8 mouse cellular contexts compared by ENCODE assay signal in the genomic region with DNA sequence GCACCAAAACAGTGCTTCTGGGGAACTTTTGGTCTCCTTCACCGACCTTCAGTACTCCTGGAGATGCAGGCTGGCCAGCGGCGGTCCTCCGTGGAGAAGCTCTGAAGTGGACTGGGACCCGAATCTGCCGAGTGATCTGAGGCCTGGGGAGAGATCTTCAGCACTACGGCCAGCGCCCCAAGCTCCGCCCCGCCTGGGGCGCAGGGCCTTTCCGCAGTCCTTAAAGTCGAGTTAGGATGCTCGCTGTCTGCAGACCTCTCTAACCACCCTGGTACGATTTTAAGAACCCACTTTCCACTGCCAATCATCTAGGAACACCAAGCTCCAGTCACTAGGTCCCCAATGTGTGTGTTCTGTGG. TPM values are rescaled to one million over a fixed set of nuclear protein-coding genes. Genes with fewer than 3 reads are reported as not detected.
DNase-seq lines count a peak whose midpoint lies in the region; ATAC-seq and TF ChIP-seq lines count a peak whose summit lies in the region.

No protein-coding gene starts in this region.

- dilution Hi-C loops in CH12.LX (cut with MboI; ENCODE audit: extremely low pct_ligation_motif_present, extremely low pct_unique_long_range_greater_than_20kb, low sequenced_read_pairs): no loop called here

- no peak overlapping the region for H3K9ac ChIP-seq in CH12.LX (ENCODE audit: insufficient read depth, low read depth)
- no peak overlapping the region for H3K9ac ChIP-seq in embryonic facial prominence, embryonic 12.5 days
- no peak overlapping the region for H3K9ac ChIP-seq in intestine, embryonic 15.5 days

- ATAC-seq in embryonic facial prominence, embryonic 12.5 days (ENCODE audit: insufficient number of reproducible peaks, insufficient read depth, low FRiP score, low TSS enrichment): no peak
- ATAC-seq in intestine, embryonic 15.5 days: peak; percentile 72; the same call in 1 of the 2 replicates

- H3K4me1 ChIP-seq in CH12.LX (ENCODE audit: control insufficient read depth in 1 of 2, insufficient read depth in 2 of 2): peaks cover 0 to 3% of the 10 kb centered on the region in 2 experiments; a peak in 1 of 4 replicates
- H3K4me1 ChIP-seq in embryonic facial prominence, embryonic 12.5 days: no peaks in the 10 kb centered on the region
- 0 out of 2 replicates have a peak, but pooled peaks cover 4% of the 10 kb centered on the region for H3K4me1 ChIP-seq in intestine, embryonic 15.5 days (replicated peaks)
- peaks cover 33% of the 10 kb centered on the region for H3K4me1 ChIP-seq in midbrain, embryonic 10.5 days

- intact Hi-C loops in gastrocnemius, adult 2 months (cut with DNase I): no loop called here

- H3K4me2 ChIP-seq in CH12.LX (ENCODE audit: insufficient read depth, low read depth, poor library complexity, severe bottlenecking): peak overlapping the region; percentile 14
- H3K4me2 ChIP-seq in embryonic facial prominence, embryonic 12.5 days (replicated peaks): peak overlapping the region; percentile 38
- H3K4me2 ChIP-seq in intestine, embryonic 15.5 days (replicated peaks): 0 out of 2 replicates have a peak overlapping the region, but pooled peaks have one; percentile 30

- H3K27me3 ChIP-seq in CH12.LX (replicated peaks): no peaks in the 10 kb centered on the region
- peaks cover 68% of the 10 kb centered on the region for H3K27me3 ChIP-seq in embryonic facial prominence, embryonic 12.5 days
- H3K27me3 ChIP-seq in intestine, embryonic 15.5 days (replicated peaks): peaks cover 49% of the 10 kb centered on the region
- H3K27me3 ChIP-seq in midbrain, embryonic 10.5 days (ENCODE audit: low read depth, poor library complexity, severe bottlenecking): peaks cover 72% of the 10 kb centered on the region

- no peak for TF ChIP-seq POLR2A in CH12.LX (IDR thresholded peaks at IDR 0.05; ENCODE audit: low read depth, low read length)

- H3K79me2 ChIP-seq in CH12.LX (replicated peaks; ENCODE audit: control insufficient read depth, extremely low read depth, insufficient read depth, poor library complexity, severe bottlenecking): no peaks in the 10 kb centered on the region

- no peaks in the 10 kb centered on the region for H3K9me3 ChIP-seq in CH12.LX (replicated peaks; ENCODE audit: low read length)
- no peaks in the 10 kb centered on the region for H3K9me3 ChIP-seq in embryonic facial prominence, embryonic 12.5 days
- H3K9me3 ChIP-seq in intestine, embryonic 15.5 days: no peaks in the 10 kb centered on the region
- H3K9me3 ChIP-seq in midbrain, embryonic 10.5 days (replicated peaks): no peaks in the 10 kb centered on the region

- no peak for TF ChIP-seq EP300 in CH12.LX (IDR thresholded peaks at IDR 0.05; ENCODE audit: low read length)

- H3K27ac ChIP-seq in CH12.LX (ENCODE audit: insufficient read depth, low read depth): no peak overlapping the region
- H3K27ac ChIP-seq in embryonic facial prominence, embryonic 12.5 days: no peak overlapping the region
- H3K27ac ChIP-seq in intestine, embryonic 15.5 days: no peak overlapping the region
- no peak overlapping the region for H3K27ac ChIP-seq in midbrain, embryonic 10.5 days (replicated peaks)
- H3K27ac ChIP-seq in gastrocnemius, adult 2 months: no peak overlapping the region

- TF ChIP-seq RAD21 in CH12.LX (IDR thresholded peaks at IDR 0.05; ENCODE audit: low read depth, low read length): no peak

- peak; percentile 19 to 24 for DNase-seq in cerebellum, postnatal 14 days
- DNase-seq in cerebellum, adult 11 months: no peak
- no peak for DNase-seq in CH12.LX (ENCODE audit: extremely low read depth)
- peak; percentile 71 for DNase-seq in midbrain, embryonic 10.5 days (ENCODE audit: low spot score)
- DNase-seq in frontal cortex, adult 2 months (ENCODE audit: extremely low spot score in 1 of 2, low spot score in 1 of 2): no peak
- no peak for DNase-seq in gastrocnemius, adult 2 months

- WGBS in embryonic facial prominence, embryonic 12.5 days: under 1% methylated on average over 15 of the region's 15 CpGs
- under 1% methylated on average over 15 of the region's 15 CpGs for WGBS in intestine, embryonic 15.5 days
- WGBS in midbrain, embryonic 10.5 days: under 1% methylated on average over 15 of the region's 15 CpGs

- in situ Hi-C loops in CH12.LX (cut with MboI; ENCODE audit: low pct_ligation_motif_present, low pct_unique_long_range_greater_than_20kb, low sequenced_read_pairs): no loop called here

- no peak overlapping the region for H3K4me3 ChIP-seq in CH12.LX (replicated peaks in 1 of 3; ENCODE audit: low read depth in 2 of 3, low read length in 2 of 3, poor library complexity in 1 of 3)
- peak overlapping the region; percentile 18 for H3K4me3 ChIP-seq in embryonic facial prominence, embryonic 12.5 days
- H3K4me3 ChIP-seq in intestine, embryonic 15.5 days (replicated peaks): no peak overlapping the region
- H3K4me3 ChIP-seq in midbrain, embryonic 10.5 days: peak overlapping the region; percentile 50
- no peak overlapping the region for H3K4me3 ChIP-seq in gastrocnemius, adult 2 months

- no peak for TF ChIP-seq CTCF in CH12.LX (conservative IDR thresholded peaks at IDR 0.05 in 1 of 2, IDR thresholded peaks at IDR 0.05 in 1 of 2; ENCODE audit: low read depth in 2 of 2, low read length in 2 of 2)
- no peak for TF ChIP-seq CTCF in gastrocnemius, adult 2 months (IDR thresholded peaks at IDR 0.05)

- no peaks in the 10 kb centered on the region for H3K36me3 ChIP-seq in CH12.LX (replicated peaks in 1 of 2; ENCODE audit: control insufficient read depth in 1 of 2, insufficient read depth in 1 of 2, low read length in 1 of 2)
- H3K36me3 ChIP-seq in embryonic facial prominence, embryonic 12.5 days: no peaks in the 10 kb centered on the region
- H3K36me3 ChIP-seq in intestine, embryonic 15.5 days: no peaks in the 10 kb centered on the region
- no peaks in the 10 kb centered on the region for H3K36me3 ChIP-seq in midbrain, embryonic 10.5 days

TF ChIP-seq in CH12.LX, 34 proteins besides CTCF, POLR2A, EP300 and RAD21:
- no peak for TF ChIP-seq ZC3H11A (IDR thresholded peaks at IDR 0.05; ENCODE audit: low read depth, low read length)
- no peak for TF ChIP-seq CHD1 (IDR thresholded peaks at IDR 0.05; ENCODE audit: low read depth, low read length)
- no peak for TF ChIP-seq JUND (conservative IDR thresholded peaks at IDR 0.05; ENCODE audit: low read depth, low read length)

RNA-seq across cellular contexts. Expression of a gene that starts 9.3 kb away (rescaled TPM):
- total RNA-seq in CH12.LX (2012; rRNA removed): not detected in 2 replicates
- not detected in 2 replicates for total RNA-seq in CH12.LX (2014; rRNA removed)
- polyA plus RNA-seq in CH12.LX (2012; ENCODE audit: insufficient read length, low read depth): not detected in 2 replicates
- polyA plus RNA-seq in embryonic facial prominence, embryonic 12.5 days (2016; fragmentation: Nextera tagmentation; extraction: Ambion mirVana): 1.1 TPM in 2 replicates
- polyA plus RNA-seq in intestine, embryonic 15.5 days (2015; fragmentation: Nextera tagmentation; extraction: Ambion mirVana): 0.32 and 0.33 TPM in 2 replicates
- polyA plus RNA-seq in midbrain, embryonic 10.5 days (2016; fragmentation: Nextera tagmentation; extraction: Ambion mirVana): 0.72 and 2.0 TPM in 2 replicates
- polyA plus RNA-seq in frontal cortex, adult 2 months (2012; rRNA removed): 45.4 and 45.9 TPM in 2 replicates
- total RNA-seq in gastrocnemius, adult 2 months (2021): not detected

Comparison
In these comparisons a context has a peak if more than half of its experiments do, and no peak if none do; other contexts are left out.
1. DNase-seq: peak in cerebellum, postnatal 14 days (2 of 2) and midbrain, embryonic 10.5 days (single experiment); none in cerebellum, adult 11 months (single experiment), CH12.LX (single experiment), frontal cortex, adult 2 months (0 of 2) and gastrocnemius, adult 2 months (single experiment).
2. H3K4me3 ChIP-seq: peak in embryonic facial prominence, embryonic 12.5 days (single experiment) and midbrain, embryonic 10.5 days (single experiment); none in CH12.LX (0 of 3), intestine, embryonic 15.5 days (single experiment) and gastrocnemius, adult 2 months (single experiment).
3. RNA of a gene that starts 9.3 kb away (polyA plus RNA-seq): 45.4 to 45.9 TPM in frontal cortex, adult 2 months; 1.1 TPM in embryonic facial prominence, embryonic 12.5 days, 0.72 to 2.0 TPM in midbrain, embryonic 10.5 days, 0.32 to 0.33 TPM in intestine, embryonic 15.5 days and not detected in CH12.LX; every median in the first group is over 10 times any median in the second.
4. Peak in every context shown above with its lines, with median percentiles within 50 percentile points of each other: H3K4me2 ChIP-seq.